Mouse (Mus musculus): ENCODE measurements around the gene Spry2. TPM values are rescaled to one million over a fixed set of nuclear protein-coding genes. Genes with fewer than 3 reads are reported as not detected.

Spry2 gene
- polyA plus RNA-seq, 1 experiment from 2014 or later = 35.6 TPM

- H3K9ac ChIP-seq = no peak overlapping the region
- ATAC-seq (ENCODE audit: low FRiP score) = no peak
- H3K36me3 ChIP-seq = no peaks in the 10 kb centered on the region
- H3K9me3 ChIP-seq (replicated peaks) = no peaks in the 10 kb centered on the region
- H3K4me1 ChIP-seq = no peaks in the 10 kb centered on the region
- no peak overlapping the region for H3K4me3 ChIP-seq
- H3K27ac ChIP-seq = no peak overlapping the region
- 92% methylated on average over 9 of the region's 9 CpGs for WGBS
- H3K4me2 ChIP-seq (replicated peaks) = no peak overlapping the region
- H3K27me3 ChIP-seq = no peaks in the 10 kb centered on the region
Observed at GRCm38 (mm10) chr14:105886643-105887374, 9.8 kb downstream of the Spry2 start.

GRCm38 (mm10) chr14:105885249-105885648 lies 11.4 kb downstream of the Spry2 start:
- 87% methylated on average over 6 of the region's 6 CpGs for WGBS
- H3K4me1 ChIP-seq = no peaks in the 10 kb centered on the region
- no peak overlapping the region for H3K27ac ChIP-seq
- H3K4me3 ChIP-seq = no peak overlapping the region
- H3K4me2 ChIP-seq (replicated peaks) = no peak overlapping the region
- no peak for ATAC-seq (ENCODE audit: low FRiP score)
- no peak overlapping the region for H3K9ac ChIP-seq
- no peaks in the 10 kb centered on the region for H3K9me3 ChIP-seq (replicated peaks)
- no peaks in the 10 kb centered on the region for H3K27me3 ChIP-seq
- no peaks in the 10 kb centered on the region for H3K36me3 ChIP-seq

GRCm38 (mm10) chr14:105883215-105883614 lies 13.4 kb downstream of the Spry2 start:
- Histone ChIP-seq H3K36me3 (no peaks in the 10 kb centered on the region), H3K9ac (no peak overlapping the region), H3K4me1 (no peaks in the 10 kb centered on the region), H3K27me3 (no peaks in the 10 kb centered on the region), H3K4me3 (no peak overlapping the region), H3K9me3 (replicated peaks) (no peaks in the 10 kb centered on the region), H3K27ac (no peak overlapping the region), H3K4me2 (replicated peaks) (no peak overlapping the region)
- 87% methylated on average over 6 of the region's 6 CpGs for WGBS
- ATAC-seq (ENCODE audit: low FRiP score) = no peak

GRCm38 (mm10) chr14:105878359-105878758 lies 18.3 kb downstream of the Spry2 start:
- WGBS = 89% methylated on average over 10 of the region's 10 CpGs
- Histone ChIP-seq H3K27me3 (no peaks in the 10 kb centered on the region), H3K36me3 (no peaks in the 10 kb centered on the region), H3K4me1 (no peaks in the 10 kb centered on the region), H3K9me3 (replicated peaks) (no peaks in the 10 kb centered on the region), H3K9ac (no peak overlapping the region), H3K4me3 (no peak overlapping the region), H3K27ac (no peak overlapping the region), H3K4me2 (replicated peaks) (no peak overlapping the region)
- ATAC-seq (ENCODE audit: low FRiP score) = no peak

- WGBS = 69% methylated on average over 7 of the region's 7 CpGs
- Histone ChIP-seq H3K27ac (no peak overlapping the region), H3K4me1 (no peaks in the 10 kb centered on the region), H3K9me3 (replicated peaks) (no peaks in the 10 kb centered on the region), H3K27me3 (no peaks in the 10 kb centered on the region), H3K9ac (no peak overlapping the region), H3K4me2 (replicated peaks) (no peak overlapping the region), H3K4me3 (no peak overlapping the region), H3K36me3 (no peaks in the 10 kb centered on the region)
- ATAC-seq (ENCODE audit: low FRiP score) = no peak
Observed at GRCm38 (mm10) chr14:105876375-105876774, 20.2 kb downstream of the Spry2 start.

GRCm38 (mm10) chr14:105870370-105870936 lies 26.2 kb downstream of the Spry2 start:
- no peak overlapping the region for H3K9ac ChIP-seq
- H3K36me3 ChIP-seq = no peaks in the 10 kb centered on the region
- H3K27ac ChIP-seq = no peak overlapping the region
- H3K27me3 ChIP-seq = no peaks in the 10 kb centered on the region
- H3K4me1 ChIP-seq = no peaks in the 10 kb centered on the region
- H3K9me3 ChIP-seq (replicated peaks) = no peaks in the 10 kb centered on the region
- 68% methylated on average over 14 of the region's 14 CpGs for WGBS
- no peak overlapping the region for H3K4me2 ChIP-seq (replicated peaks)
- ATAC-seq (ENCODE audit: low FRiP score) = no peak
- H3K4me3 ChIP-seq = no peak overlapping the region

- H3K4me3 ChIP-seq = no peak overlapping the region
- no peaks in the 10 kb centered on the region for H3K4me1 ChIP-seq
- H3K27ac ChIP-seq = no peak overlapping the region
- H3K36me3 ChIP-seq = no peaks in the 10 kb centered on the region
- no peak overlapping the region for H3K9ac ChIP-seq
- no peaks in the 10 kb centered on the region for H3K27me3 ChIP-seq
- ATAC-seq (ENCODE audit: low FRiP score) = no peak
- 88% methylated on average over 5 of the region's 5 CpGs for WGBS
- H3K4me2 ChIP-seq (replicated peaks) = no peak overlapping the region
- no peaks in the 10 kb centered on the region for H3K9me3 ChIP-seq (replicated peaks)
Observed at GRCm38 (mm10) chr14:105865381-105865938, 31.2 kb downstream of the Spry2 start.

GRCm38 (mm10) chr14:105862199-105862598 lies 34.4 kb downstream of the Spry2 start:
- WGBS = 76% methylated on average over 11 of the region's 11 CpGs
- H3K9me3 ChIP-seq (replicated peaks) = no peaks in the 10 kb centered on the region
- no peak overlapping the region for H3K9ac ChIP-seq

GRCm38 (mm10) chr14:105860920-105861319 lies 35.7 kb downstream of the Spry2 start:
- H3K36me3 ChIP-seq = no peaks in the 10 kb centered on the region

More at GRCm38 (mm10) chr14:105862199-105862598, 34.4 kb downstream of the Spry2 start:
- no peak overlapping the region for H3K4me3 ChIP-seq
- no peak for ATAC-seq (ENCODE audit: low FRiP score)
- H3K27ac ChIP-seq = no peak overlapping the region
- H3K4me1 ChIP-seq = no peaks in the 10 kb centered on the region
- no peaks in the 10 kb centered on the region for H3K36me3 ChIP-seq
- H3K27me3 ChIP-seq = no peaks in the 10 kb centered on the region
- H3K4me2 ChIP-seq (replicated peaks) = no peak overlapping the region

GRCm38 (mm10) chr14:105860276-105860675 lies 36.3 kb downstream of the Spry2 start:
- Histone ChIP-seq H3K27me3 (no peaks in the 10 kb centered on the region), H3K4me2 (replicated peaks) (no peak overlapping the region), H3K27ac (no peak overlapping the region), H3K9me3 (replicated peaks) (no peaks in the 10 kb centered on the region), H3K4me1 (no peaks in the 10 kb centered on the region), H3K36me3 (no peaks in the 10 kb centered on the region), H3K4me3 (no peak overlapping the region), H3K9ac (no peak overlapping the region)
- ATAC-seq (ENCODE audit: low FRiP score) = no peak
- WGBS = 84% methylated on average over 4 of the region's 4 CpGs

More at GRCm38 (mm10) chr14:105860920-105861319, 35.7 kb downstream of the Spry2 start:
- Histone ChIP-seq H3K27me3 (no peaks in the 10 kb centered on the region), H3K4me2 (replicated peaks) (no peak overlapping the region), H3K4me1 (no peaks in the 10 kb centered on the region), H3K27ac (no peak overlapping the region), H3K9ac (no peak overlapping the region), H3K4me3 (no peak overlapping the region), H3K9me3 (replicated peaks) (no peaks in the 10 kb centered on the region)
- 45% methylated on average over 6 of the region's 6 CpGs for WGBS
- no peak for ATAC-seq (ENCODE audit: low FRiP score)

GRCm38 (mm10) chr14:105859876-105860275 lies 36.7 kb downstream of the Spry2 start:
- Histone ChIP-seq H3K4me3 (no peak overlapping the region), H3K4me1 (no peaks in the 10 kb centered on the region), H3K27me3 (no peaks in the 10 kb centered on the region), H3K9ac (no peak overlapping the region), H3K4me2 (replicated peaks) (no peak overlapping the region), H3K9me3 (replicated peaks) (no peaks in the 10 kb centered on the region), H3K27ac (no peak overlapping the region), H3K36me3 (no peaks in the 10 kb centered on the region)
- 21% methylated on average over 2 of the region's 2 CpGs for WGBS
- ATAC-seq (ENCODE audit: low FRiP score) = no peak

- no peak for ATAC-seq (ENCODE audit: low FRiP score)
- H3K4me3 ChIP-seq = no peak overlapping the region
- H3K27me3 ChIP-seq = no peaks in the 10 kb centered on the region
- H3K4me1 ChIP-seq = no peaks in the 10 kb centered on the region
- WGBS = 15% methylated on average over 4 of the region's 4 CpGs
- no peak overlapping the region for H3K9ac ChIP-seq
- no peaks in the 10 kb centered on the region for H3K36me3 ChIP-seq
- H3K27ac ChIP-seq = no peak overlapping the region
- H3K9me3 ChIP-seq (replicated peaks) = no peaks in the 10 kb centered on the region
- H3K4me2 ChIP-seq (replicated peaks) = no peak overlapping the region
Observed at GRCm38 (mm10) chr14:105859368-105859767, 37.3 kb downstream of the Spry2 start.

- Histone ChIP-seq H3K36me3 (no peaks in the 10 kb centered on the region), H3K4me3 (no peak overlapping the region), H3K27me3 (no peaks in the 10 kb centered on the region), H3K27ac (no peak overlapping the region), H3K9ac (no peak overlapping the region), H3K9me3 (replicated peaks) (no peaks in the 10 kb centered on the region), H3K4me2 (replicated peaks) (no peak overlapping the region), H3K4me1 (no peaks in the 10 kb centered on the region)
- ATAC-seq (ENCODE audit: low FRiP score) = no peak
- 22% methylated on average over 5 of the region's 5 CpGs for WGBS
Observed at GRCm38 (mm10) chr14:105858935-105859334, 37.7 kb downstream of the Spry2 start.
